Mouse (Mus musculus) T-helper 1 cell (primary cell): Measurements from ENCODE around the gene Olfr645.

Source experiments
- in situ Hi-C: fragments of 300-600 bp; cut with MboI, MseI; formaldehyde crosslinking; loops from one replicate; pipeline ENCODE4 v1.15.1; 2025; ENCODE audit warnings: high pct_unique_total_duplicates

The Olfr645 gene

DNA sequence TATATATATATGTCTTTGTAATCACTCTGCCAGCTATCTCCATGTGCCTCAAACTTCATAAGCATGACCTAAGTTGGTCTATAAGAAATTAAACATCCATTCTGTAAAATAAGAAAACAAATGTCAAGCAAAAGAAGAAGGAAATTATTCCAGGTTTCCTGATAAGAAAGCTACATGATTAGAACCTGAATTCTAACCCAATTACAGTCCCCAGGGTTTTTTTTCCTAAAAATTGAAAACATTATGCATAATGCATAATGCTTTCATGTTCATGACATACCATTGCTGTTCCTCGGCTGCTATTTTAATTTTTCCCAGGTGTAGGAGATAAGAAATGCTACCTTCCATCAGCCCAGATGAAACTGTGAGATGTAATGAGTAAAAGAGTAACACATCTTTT is at the start of gene Olfr645:
TSS of gene Olfr645 (minus strand) at position 101 of the 400 bp plus-strand sequence.
- in situ Hi-C loops = no loop called here

DNA sequence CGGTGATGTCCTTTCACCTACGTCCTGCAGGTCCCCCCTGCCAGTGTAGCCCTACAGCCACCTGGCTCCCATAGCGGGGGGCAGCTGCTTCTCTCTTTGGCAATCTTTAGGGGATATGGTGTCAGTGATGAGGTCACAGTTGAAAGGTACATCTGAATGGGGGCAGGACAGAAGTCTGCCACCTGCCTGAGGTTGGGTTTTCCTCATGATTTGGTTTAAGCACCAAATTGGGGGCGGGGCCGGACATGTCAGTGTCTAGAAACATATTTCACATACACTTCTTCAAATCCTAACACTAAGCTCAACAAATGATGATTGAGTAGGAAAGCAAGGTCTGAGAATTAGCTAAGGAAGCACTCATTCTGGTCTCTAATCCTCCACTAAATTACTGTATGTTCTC is 44.5 kb upstream of the Olfr645 start, which contains the start of gene Ubqln5:
TSS of gene Ubqln5 (minus strand) at position 101 of the 400 bp plus-strand sequence.
- in situ Hi-C loops = no loop called here

DNA sequence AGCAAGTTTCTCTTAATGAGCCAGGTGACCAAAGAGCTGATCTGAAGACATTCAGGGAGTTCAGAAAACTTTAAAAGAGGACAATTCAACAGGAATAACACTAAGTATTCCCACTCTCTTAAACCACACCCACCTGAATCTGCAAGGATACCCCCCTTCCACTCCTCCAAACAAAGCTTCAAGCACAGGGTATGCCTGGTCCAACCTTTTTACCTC is 19.4 kb upstream of the Olfr645 start, which contains the start of gene Olfr646:
TSS of gene Olfr646 (plus strand) at position 117 of the 216 bp plus-strand sequence.
- in situ Hi-C loops = loop anchor here (10.0 kb wide), 1 partner anchor 400 kb away; the partner anchor contains the start of gene Trim30d

- in situ Hi-C loops = loop anchor here (10.0 kb wide), 1 partner anchor 401 kb away; the partner anchor contains the start of gene Trim30d
These were observed 18.9 kb upstream of the Olfr645 start for GRCm38 (mm10) chr7:104103913-104104756.

GRCm38 (mm10) chr7:104071769-104072168 is 13.5 kb downstream of the Olfr645 start, which contains the start of gene Olfr644:
Gene Olfr644 (minus strand): TSS chr7:104071869.
- in situ Hi-C loops = no loop called here

DNA sequence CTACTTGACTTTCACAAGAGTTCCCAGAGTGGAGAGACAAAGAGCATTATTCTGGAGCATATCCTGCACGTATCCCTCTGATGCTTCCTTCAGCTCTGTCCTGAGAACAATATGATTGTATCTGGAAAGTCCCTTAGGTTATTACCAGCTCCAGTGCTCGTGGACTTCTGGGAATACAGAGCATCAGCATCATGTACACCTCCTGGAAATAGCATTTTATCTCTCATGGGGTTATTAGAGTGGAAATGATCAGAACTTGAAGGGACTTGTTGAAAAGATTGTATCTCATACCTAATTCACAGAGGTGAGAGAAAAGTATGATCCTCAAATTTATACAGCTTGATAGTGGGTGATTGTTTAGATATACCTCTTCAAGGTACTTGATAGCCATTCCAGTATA is 23.9 kb downstream of the Olfr645 start, which contains the start of gene 4930516K23Rik:
TSS of gene 4930516K23Rik (minus strand) at position 101 of the 400 bp plus-strand sequence.
- in situ Hi-C loops = no loop called here

GRCm38 (mm10) chr7:104059215-104059614 is 26.1 kb downstream of the Olfr645 start:
- in situ Hi-C loops = no loop called here

GRCm38 (mm10) chr7:104052566-104052965 is 32.7 kb downstream of the Olfr645 start, which contains the start of gene Olfr642:
Gene Olfr642 (minus strand): TSS chr7:104052666.
- in situ Hi-C loops = no loop called here

DNA sequence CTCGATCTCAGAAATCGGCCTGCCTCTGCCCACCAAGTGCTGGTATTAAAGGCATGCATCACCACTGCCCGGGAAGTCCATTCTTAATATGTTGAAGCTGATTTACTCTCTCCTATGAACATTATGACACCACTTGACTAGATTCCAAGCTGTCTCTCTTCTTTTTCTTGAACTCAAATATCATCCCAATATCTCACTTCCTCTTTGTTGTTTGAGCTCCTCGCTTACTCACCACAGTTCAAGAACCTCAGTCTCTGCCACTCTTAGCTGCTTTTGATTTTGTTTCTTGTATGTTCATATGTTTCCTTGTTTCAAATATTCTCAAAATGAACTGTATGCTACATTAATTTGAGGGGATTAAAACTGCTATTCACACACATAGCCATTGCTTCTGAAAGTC is 34.5 kb downstream of the Olfr645 start:
- in situ Hi-C loops = no loop called here

GRCm38 (mm10) chr7:104035145-104035544 is 50.1 kb downstream of the Olfr645 start, which contains the start of gene Olfr641:
Gene Olfr641 (plus strand): TSS chr7:104035445.
- in situ Hi-C loops = no loop called here
